Mouse (Mus musculus) cerebellum, adult 11-12 months (tissue): ENCODE measurements around the gene Srrm2.
A peak's percentile ranks its signal among the peaks of the same experiment; 100 is the strongest.

Experiments
- DNase-seq: peaks from one replicate; pipeline ENCODE4 v3.0.0; 2022

Gene Srrm2

DNA sequence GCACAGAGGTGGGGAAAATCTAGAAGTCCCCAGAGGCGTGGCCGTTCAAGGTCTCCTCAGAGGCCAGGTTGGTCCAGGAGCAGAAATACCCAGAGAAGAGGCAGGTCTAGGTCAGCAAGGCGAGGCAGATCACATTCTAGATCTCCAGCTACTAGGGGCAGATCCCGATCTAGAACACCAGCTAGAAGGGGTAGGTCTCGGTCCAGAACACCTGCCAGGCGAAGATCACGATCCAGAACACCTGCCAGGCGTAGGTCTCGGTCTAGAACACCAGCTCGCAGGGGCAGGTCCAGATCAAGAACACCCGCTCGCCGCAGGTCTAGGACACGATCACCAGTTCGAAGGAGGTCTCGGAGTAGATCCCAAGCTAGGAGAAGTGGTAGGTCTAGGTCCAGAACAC, 25.3 kb downstream of the Srrm2 start:
- no peak for DNase-seq

DNA sequence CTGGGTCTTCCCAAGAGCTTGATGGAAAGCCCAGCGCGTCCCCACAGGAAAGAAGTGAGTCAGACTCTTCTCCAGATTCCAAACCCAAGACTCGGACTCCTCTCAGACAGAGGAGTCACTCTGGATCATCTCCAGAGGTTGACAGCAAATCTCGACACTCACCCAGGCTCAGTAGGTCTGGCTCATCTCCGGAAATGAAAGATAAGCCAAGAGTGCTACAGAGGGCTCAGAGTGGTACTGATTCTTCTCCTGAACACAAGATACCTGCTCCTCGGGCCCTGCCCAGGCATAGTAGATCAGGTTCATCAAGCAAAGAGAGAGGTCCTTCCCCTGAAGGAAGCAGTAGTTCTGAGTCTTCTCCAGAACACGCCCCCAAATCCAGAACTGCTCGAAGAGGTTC, 28.2 kb downstream of the Srrm2 start:
- no peak for DNase-seq

DNA sequence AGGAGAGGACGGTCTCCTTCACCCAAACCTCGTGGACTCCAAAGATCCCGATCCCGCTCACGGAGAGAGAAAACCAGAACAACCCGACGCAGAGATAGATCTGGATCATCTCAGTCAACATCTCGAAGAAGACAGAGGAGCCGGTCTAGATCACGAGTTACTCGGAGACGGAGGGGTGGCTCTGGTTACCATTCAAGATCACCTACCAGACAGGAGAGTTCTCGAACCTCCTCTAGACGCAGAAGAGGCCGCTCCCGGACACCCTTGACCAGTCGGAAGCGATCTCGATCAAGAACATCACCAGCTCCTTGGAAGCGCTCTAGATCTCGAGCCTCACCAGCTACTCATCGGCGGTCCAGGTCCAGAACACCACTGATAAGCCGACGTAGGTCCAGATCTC, 28.9 kb downstream of the Srrm2 start:
- DNase-seq: no peak

DNA sequence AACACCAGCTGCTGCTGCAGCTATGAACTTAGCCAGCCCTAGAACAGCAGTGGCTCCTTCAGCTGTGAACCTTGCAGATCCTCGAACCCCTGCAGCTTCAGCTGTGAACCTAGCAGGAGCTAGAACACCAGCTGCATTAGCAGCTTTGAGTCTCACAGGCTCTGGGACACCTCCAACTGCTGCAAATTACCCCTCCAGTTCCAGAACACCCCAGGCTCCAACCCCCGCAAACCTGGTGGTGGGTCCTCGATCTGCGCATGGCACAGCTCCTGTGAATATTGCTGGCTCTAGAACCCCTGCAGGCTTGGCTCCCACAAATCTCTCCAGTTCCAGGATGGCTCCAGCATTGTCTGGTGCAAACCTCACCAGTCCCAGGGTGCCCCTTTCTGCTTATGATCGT, 30.4 kb downstream of the Srrm2 start:
- DNase-seq: no peak

DNA sequence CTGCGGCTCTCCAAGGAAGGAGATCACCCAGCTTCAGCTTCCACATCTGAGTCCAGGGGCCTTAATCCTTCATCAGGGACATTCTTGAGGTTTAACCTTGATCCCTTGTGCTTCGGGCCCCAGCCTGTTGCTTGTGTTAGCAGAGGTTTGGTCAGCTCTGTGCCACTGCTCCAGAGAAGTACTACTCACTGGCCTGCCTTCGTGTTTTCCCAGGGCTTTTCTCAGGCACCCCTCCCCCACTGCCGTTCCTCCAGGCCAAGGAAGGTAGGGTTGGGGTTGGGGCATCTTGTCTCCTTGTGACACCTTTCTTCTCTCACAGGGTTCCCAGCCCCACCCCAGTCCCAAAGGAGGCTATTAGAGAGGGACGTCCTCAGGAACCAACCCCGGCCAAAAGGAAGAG, 31.8 kb downstream of the Srrm2 start:
- DNase-seq: no peak

DNA sequence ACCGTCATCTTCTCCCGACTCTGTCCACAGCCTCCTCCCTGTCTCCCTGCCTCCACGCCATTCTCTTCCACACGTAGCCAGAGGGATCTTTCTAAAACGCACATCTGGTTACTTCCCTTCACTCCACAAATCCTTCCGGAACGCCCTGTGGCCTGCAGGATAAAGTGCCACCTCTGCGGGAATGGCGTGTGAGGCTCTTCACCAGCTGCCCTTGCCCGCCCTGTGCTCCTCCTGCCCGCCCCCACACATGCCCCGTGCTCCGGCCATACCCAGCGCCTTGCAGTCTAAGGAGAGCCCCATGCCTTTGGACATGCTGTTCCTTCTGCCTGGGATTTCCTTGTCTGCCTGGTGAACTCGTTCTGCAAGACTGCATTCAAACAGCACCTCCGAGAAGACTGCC, 32.7 kb downstream of the Srrm2 start:
- no peak for DNase-seq

DNA sequence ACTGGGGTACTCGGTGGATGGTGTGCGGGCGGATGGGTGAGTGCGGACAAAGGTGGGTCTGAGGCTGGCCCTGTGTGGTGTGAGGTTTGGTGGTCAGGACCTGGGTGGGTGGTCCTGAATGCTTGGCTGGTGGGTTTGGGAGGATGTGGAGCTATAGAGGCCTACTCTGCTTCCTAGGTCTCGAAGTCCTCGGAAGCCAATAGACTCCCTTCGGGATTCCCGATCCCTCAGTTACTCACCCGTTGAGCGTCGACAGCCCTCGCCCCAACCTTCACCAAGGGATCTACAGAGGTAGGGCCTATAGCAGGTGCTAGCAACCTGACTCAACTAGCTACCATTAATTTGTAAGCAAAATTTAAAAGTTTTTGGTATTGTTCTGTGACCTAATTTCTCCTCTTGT, 33.3 kb downstream of the Srrm2 start:
- DNase-seq: no peak

DNA sequence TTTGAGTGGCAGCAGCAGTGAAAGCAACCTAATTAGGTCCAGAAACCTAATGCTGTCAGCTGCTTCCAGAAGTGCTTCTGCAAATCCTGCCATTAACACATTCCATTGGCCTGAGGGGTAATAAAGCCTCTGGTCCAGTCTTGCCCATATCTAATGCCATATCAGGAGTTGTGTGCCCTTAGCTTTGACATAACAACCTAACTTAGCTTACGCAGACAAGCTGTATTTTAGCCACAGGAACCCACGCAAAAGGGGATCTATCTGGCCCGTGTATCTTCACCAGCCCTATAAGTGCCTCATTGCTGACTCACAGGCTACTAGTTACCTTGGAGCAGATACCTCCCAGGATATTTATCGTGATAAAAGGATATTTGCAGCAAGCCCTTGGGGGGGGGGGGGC, 35.3 kb downstream of the Srrm2 start:
- DNase-seq: no peak

DNA sequence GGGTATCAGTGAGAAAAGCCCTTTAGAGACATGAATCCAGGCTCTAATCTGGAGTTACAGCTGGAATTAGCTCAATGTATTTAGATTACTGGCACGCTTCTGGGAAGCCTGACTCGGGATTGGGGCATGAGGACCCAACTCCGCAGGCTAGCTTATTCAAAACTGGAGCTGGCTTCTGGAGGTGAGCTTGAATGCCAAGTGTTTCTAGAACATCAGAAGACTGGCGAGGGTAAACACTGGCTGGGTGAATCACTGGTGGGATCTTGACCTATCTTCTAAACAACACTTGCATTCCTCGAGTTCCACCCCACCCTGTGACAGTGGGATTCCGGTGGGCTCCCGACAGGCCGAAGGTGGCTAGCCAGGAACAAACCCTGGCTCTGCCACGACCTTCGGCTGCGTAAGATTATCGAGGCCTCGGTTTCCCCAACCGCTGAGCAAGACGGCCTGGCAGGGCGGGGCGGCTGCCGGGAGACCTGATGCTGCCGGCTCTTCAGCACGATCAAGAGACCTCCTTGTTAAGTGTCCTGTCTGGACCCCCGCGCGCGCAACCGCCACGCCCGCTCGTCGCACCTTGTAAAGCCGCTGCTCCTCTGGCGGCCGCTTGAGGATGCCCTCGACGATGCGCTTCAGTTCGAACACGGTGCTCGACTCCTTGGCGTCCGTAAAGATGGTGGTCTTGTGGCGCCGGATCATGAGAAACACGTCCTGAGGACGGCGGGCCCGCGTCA, 38.1 kb downstream of the Srrm2 start:
- DNase-seq: peak; percentile 74

DNA sequence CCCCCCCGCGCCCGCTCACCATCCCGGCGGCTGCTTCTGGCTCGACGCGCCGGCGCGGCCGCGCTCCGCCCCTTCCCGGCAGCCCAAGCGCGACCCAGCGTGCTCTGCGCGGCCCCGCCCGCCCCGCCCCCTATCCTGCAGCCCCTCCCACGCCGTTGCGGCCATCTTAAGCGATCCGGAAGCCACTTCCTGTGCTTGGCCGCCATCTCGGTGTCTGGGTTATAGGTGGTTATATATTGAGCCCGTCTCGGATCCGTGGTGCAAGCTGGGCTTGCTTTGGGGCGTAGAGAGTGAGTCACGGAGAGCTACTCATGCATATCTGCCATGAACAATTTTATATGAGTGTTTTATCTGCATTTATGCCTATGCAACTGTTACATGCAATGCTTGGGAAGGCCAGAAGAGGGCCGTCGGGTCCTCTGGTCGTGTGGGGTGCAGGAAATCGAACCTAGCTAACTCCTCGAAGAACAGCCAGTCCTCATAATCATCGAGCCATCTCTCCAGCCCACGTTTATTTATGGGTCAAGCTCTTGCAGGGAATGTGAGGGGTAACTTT, 38.8 kb downstream of the Srrm2 start, which contains the start of gene Elob:
Elob (minus strand) TSS at position 73 of the 556 bp plus-strand sequence.
- DNase-seq: peak; percentile 85

DNA sequence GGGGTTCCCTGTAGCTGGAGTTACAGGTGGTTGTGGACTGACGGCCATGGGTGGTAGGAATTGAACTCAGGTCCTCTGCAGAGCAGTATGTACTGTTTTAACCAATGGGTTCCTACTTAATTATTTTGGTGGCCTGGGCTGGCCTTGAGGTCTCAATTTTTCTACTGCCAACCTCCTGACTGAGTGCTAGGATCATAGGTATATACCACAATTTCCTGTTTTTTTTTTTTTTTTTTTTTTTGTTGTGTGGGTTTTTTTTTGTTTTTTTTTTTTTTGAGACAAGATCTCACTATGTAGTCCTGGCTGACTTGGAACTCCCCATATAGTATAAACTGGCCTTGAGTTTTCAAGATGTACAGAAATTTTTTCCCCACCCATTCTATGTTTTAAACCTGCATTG, 40.9 kb downstream of the Srrm2 start:
- DNase-seq: no peak

DNA sequence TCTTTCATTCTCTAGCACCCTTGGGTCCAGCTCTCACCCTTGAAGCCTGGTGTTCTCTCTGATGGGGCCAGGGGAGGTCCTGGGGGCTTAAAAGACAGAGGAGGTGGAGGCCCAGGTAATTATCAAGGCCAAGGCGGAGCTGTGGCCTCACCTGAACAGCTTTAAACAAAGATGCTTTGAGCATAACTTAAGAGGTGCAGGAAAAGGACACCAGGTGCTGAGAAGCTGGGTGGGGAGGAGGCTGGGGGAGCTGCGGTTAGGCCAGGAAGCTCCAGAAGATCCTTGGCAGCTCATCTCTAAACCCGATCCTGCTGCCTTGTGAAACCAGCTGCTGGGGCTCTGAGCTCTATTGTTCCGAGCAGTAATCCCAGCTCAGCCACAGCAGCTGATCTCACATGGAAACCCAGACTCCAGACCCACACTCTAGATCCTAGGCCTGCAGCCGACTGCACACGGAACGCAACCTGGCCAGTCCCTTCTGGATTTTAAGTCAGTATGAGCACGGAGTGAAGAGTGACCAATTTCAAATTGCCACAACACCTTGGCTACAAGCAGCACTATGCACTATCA, 45.8 kb downstream of the Srrm2 start, which contains the start of gene Prss33:
Prss33 (minus strand) TSS at position 51 of the 570 bp plus-strand sequence.
- DNase-seq: no peak

DNA sequence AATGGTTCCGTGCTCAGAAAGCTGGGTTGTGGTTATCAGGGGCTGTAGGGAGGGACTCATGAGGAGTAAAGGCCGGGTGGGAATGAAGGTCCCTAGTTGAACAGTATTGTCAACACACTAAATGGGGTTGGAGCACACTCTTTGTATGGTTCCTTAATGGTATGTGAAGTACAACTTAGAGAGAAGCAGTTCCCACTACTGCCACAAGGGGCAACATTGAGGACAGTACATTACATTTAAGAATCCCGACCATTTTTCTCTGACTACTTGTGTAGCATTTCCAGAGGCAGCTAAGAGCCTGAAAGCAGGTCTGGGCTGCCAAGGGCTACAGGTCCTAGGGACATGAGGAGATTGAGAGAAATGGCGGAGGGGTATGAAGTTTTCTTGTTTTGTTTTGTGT, 50.8 kb downstream of the Srrm2 start:
- peak; percentile 27 for DNase-seq

DNA sequence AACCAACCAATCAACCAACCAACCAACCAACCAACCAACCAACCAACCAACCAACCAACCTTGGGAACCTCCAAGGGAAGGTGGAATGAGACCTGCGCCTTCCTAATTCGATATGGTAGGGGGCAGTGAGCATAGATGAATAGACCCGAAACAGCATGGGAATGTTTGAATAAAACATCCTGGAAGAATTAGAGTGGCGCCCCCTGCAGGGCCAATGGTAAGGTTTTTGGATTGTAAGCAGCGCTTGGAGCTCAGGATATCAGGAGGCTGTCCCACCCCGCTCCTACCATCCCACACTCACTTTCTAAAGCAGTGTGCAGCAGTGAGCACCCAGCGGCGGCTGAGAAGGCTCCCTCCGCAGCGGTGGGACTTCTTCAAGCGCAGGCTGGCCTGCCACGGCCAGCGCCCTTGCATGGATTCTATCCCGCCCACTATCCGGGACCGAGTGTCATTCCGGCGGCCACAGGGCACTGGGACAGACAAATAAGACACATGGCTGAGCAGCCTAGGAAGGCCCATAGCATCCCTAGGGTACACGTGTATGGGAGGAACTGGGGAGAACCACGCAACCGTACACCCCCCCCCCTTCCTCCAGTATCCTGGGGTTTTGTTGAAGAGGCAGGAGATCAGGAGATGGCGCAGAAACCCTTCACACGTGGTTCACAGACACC, 52.9 kb downstream of the Srrm2 start:
- no peak for DNase-seq

DNA sequence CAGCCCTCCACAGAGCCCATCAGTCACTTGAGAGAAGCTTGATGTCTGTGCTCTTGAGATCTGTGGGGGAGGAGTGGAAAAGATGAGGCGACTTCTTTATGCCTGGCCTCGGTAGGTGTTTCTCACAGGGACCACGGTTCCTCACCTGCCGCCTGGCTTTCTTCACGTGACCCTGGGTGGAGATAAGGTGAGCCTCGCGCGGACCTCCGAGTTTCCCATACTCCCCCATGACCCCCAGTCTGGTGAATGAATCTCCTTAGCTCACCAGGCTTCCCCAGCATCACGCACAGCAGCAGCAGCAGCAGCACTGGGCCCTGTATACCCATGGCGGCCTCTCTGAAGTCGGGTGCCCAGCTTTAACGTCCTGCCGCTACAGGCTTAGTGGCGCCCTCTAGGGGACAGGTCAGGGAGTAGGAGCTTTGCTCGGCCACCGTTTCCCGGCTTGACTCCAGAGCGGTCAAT, 53.5 kb downstream of the Srrm2 start, which contains the start of the genes Prss32 and Prss41:
Prss32 (plus strand) TSS at position 44 of the 462 bp plus-strand sequence.
Prss41 (minus strand) TSS at position 361 of the 462 bp plus-strand sequence.
- peak; percentile 60 for DNase-seq

DNA sequence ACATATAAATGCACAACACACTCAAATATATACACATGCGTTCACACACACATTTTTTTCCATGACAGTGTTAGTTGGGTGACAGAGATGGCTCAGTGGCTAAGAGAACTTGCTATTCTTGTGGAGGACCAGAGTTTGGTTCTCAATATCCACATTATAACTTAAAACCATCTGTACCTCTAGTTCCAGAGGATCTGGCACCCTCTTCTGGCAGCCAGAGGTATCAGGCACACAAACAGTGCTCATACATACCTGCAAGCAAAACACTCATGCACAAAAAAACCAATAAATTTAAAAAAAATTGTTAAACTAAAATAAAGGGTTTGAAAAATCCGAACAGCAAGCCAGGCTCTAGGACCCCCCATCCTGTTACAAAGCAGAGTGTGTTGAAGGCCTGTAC, 59.7 kb downstream of the Srrm2 start:
- DNase-seq: no peak

DNA sequence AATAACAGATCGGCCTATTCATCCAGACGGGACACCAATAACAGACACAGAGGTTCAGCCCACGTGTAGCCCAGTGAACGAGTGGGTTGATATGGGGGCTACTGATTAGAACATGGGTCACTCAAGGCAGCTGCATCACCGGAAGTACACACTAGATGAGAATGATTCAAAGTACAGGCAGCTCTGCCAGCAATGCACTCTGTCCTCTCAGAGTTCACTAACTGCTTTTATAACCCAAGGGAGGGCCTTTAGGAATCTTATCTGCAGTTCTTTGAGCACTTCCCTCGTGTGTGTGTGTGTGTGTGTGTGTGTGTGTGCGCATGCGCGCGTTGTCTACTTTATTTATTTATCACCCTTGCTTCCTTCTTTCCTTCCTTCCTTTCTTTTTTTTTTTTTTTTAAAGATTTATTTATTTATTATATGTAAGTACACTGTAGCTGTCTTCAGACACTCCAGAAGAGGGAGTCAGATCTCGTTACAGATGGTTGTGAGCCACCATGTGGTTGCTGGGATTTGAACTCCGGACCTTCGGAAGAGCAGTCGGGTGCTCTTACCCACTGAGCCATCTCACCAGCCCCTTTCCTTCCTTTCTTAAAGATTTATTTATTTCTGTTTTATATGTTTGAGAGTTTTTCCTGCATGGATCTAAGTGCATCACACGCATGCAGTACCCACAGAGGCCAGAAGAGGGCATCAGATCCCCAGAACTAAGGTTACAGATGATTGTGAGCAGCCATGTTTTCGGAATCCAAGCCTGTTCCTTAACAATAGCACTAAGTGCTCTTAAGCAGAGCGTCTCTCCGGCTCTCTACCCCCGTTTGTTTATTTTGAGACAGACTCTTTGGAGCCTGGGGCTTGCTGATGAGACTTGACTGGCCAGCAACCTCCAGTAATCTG, 60.8 kb downstream of the Srrm2 start:
- peak; percentile 32 for DNase-seq

DNA sequence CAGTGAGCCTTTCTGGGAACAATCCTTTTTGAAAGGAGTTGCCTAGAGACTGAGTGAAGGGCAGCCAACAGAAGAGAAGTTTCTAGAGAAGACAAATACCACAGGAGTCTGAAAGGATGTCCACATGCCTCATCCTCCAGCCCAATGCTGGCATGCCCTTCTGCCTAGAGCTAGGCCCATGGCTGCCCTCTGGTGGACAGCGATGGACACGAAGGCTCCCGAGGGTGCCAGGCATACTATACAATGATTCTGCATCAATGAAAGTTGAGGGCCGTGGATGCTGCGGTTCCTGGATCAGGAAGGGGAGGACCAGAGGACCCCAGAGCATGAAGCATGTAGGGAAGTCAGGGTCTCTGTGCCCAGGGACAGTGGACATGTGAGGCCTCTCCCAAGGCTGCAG, 63.0 kb downstream of the Srrm2 start:
- no peak for DNase-seq

DNA sequence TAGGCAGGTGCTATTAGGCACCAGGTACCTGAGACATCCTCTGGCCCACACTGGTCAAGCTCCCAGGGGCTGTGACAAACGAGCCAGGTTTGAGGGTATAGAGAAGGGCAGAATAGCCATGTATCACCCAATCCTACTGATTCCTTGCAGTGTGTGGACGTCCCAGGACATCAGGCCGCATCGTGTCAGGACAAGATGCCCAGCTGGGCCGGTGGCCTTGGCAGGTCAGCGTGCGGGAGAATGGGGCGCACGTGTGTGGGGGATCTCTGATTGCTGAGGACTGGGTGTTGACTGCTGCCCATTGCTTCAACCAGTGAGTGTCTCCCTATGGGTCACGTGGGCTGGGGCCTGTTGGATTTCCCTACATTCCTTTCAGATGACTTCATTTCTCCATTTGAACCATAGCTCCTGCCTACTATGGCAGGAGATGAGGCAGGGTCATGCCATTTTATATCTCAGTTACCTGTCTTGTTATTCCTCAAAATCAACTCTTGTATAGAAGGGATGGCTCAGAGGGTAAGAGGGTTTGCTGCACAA, 64.0 kb downstream of the Srrm2 start:
- no peak for DNase-seq

DNA sequence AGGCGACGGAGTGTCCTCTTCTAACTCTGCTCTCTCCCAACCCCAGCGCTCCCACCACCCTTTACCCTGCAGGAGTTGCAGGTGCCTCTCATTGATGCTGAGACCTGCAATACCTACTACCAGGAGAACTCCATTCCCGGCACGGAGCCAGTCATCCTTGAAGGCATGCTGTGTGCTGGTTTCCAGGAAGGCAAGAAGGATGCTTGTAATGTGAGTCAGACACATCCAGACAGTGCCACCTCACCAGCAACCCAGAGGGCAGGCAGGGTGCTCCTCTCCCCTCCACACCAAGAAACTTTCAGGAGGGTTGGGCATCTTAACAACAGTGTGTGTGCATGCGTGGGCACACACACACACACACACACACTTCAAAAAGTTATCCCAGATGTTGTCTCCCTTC, 66.9 kb downstream of the Srrm2 start:
- DNase-seq: no peak

DNA sequence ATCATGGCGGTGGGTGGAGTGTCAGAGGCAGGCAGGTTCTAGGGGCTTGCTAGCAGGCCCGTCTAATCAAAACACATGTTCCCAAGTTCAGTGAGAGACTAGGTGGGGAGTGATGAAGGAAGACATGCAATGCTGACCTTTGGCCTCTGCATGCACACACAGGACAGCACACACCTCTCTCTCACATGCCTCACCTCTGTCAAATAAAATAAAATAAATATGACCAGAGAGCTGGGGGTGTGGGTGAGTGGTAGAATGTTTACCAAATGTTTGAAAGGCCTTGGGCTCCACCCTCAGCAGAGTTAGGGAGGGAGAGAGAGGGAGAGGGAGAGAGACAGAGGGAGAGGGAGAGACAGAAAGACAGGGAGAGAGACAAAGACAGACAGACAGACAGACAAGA, 67.6 kb downstream of the Srrm2 start:
- no peak for DNase-seq

DNA sequence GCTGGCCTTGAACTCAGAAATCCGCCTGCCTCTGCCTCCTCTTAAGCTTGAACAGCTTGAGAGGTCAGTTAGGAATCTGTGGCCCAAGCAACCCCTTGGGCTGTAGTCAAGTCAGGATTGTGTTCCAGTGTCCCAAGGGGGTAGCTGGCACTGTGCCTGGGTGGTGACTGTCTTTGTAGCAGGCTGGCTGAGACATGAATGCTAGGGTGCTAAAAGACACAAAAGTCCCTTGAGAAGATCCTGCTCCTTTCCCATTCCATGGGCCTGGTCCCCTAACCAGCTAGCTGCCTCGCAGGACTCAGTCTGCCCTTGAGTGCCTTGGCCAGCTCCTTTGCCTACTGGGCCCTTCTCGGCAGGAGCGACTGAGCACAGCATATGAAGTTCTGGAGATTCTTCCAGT, 72.6 kb downstream of the Srrm2 start:
- no peak for DNase-seq
